Mouse (Mus musculus) CH12.LX (cell line): ENCODE measurements around the gene Fam124a. TPM values are rescaled to one million over a fixed set of nuclear protein-coding genes. Genes with fewer than 3 reads are reported as not detected.

Source experiments
- DNase-seq: peaks from one replicate; pipeline ENCODE4 v3.0.0-alpha.2; 2013; ENCODE audit errors: extremely low read depth
- H3K27ac ChIP-seq: 2 replicates; pipeline ENCODE4 v1.5.1; 2012; ENCODE audit warnings: low read depth, mild to moderate bottlenecking, control low read depth, moderate library complexity; ENCODE audit not compliant: insufficient read depth
- H3K27me3 ChIP-seq: replicated peaks from 2 replicates; pipeline ENCODE3; 2012; ENCODE audit warnings: inconsistent platforms
- H3K36me3 ChIP-seq, 2 experiments: replicated peaks in 1 of 2; 2 replicates each; pipeline versions ENCODE3 to v1.6.1; 2012; ENCODE audit warnings: inconsistent platforms in 1 of 2, low read length in 1 of 2, mild to moderate bottlenecking in 1 of 2, mixed read lengths in 1 of 2, moderate library complexity in 1 of 2; ENCODE audit not compliant: control insufficient read depth in 1 of 2, insufficient read depth in 1 of 2
- H3K4me1 ChIP-seq, 2 experiments: 2 replicates each; pipeline ENCODE4 v1.6.1; 2012; ENCODE audit warnings: inconsistent platforms in 1 of 2, moderate library complexity in 1 of 2; ENCODE audit not compliant: insufficient read depth in 2 of 2, control insufficient read depth in 1 of 2
- H3K4me2 ChIP-seq: 2 replicates; pipeline ENCODE4 v1.6.1; 2012; ENCODE audit warnings: low read depth, mild to moderate bottlenecking, control low read depth; ENCODE audit not compliant: poor library complexity, insufficient read depth, severe bottlenecking
- H3K4me3 ChIP-seq, 3 experiments: fragments of 150-350 bp in 1 of 3; sonication (generic) in 1 of 3; replicated peaks in 1 of 3; 2 replicates each; pipeline versions ENCODE3 to v1.5.1; 2011 to 2012; ENCODE audit warnings: low read depth in 2 of 3, low read length in 2 of 3, mild to moderate bottlenecking in 2 of 3, moderate library complexity in 2 of 3, control low read depth in 1 of 3, improper control_type of control experiment in 1 of 3, inconsistent platforms in 1 of 3, mixed read lengths in 1 of 3; ENCODE audit not compliant: poor library complexity in 1 of 3
- H3K79me2 ChIP-seq: replicated peaks from 2 replicates; pipeline ENCODE4 v1.6.1; 2012; ENCODE audit warnings: mild to moderate bottlenecking, moderate library complexity; ENCODE audit not compliant: control insufficient read depth, poor library complexity, insufficient read depth, severe bottlenecking; ENCODE audit errors: extremely low read depth
- H3K9ac ChIP-seq: 2 replicates; pipeline ENCODE4 v1.6.1; 2012; ENCODE audit warnings: low read depth, mild to moderate bottlenecking, control low read depth, moderate library complexity; ENCODE audit not compliant: insufficient read depth
- H3K9me3 ChIP-seq: replicated peaks from 2 replicates; pipeline ENCODE3; 2012; ENCODE audit warnings: low read length, inconsistent platforms, mixed read lengths
- BHLHE40 ChIP-seq: IDR thresholded peaks from 2 replicates; pipeline ENCODE4 v1.6.1; 2011; ENCODE audit warnings: mild to moderate bottlenecking, low read depth, low read length, improper control_type of control experiment
- CHD2 ChIP-seq: IDR thresholded peaks from 2 replicates; pipeline ENCODE4 v1.6.1; 2011; ENCODE audit warnings: low read length, improper control_type of control experiment
- E2F4 ChIP-seq: IDR thresholded peaks from 2 replicates; pipeline ENCODE4 v1.6.1; 2011; ENCODE audit warnings: low read depth, low read length, improper control_type of control experiment; ENCODE audit not compliant: insufficient replicate concordance
- ELF1 ChIP-seq: IDR thresholded peaks from 2 replicates; pipeline ENCODE4 v1.6.1; 2014; ENCODE audit warnings: low read depth, mild to moderate bottlenecking, inconsistent platforms, low read length, improper control_type of control experiment
- EP300 ChIP-seq: IDR thresholded peaks from 2 replicates; pipeline ENCODE4 v1.6.1; 2011; ENCODE audit warnings: low read length, improper control_type of control experiment
- HCFC1 ChIP-seq: IDR thresholded peaks from 2 replicates; pipeline ENCODE4 v1.6.1; 2012; ENCODE audit warnings: low read depth, mild to moderate bottlenecking, inconsistent platforms, low read length, improper control_type of control experiment
- IRF4 ChIP-seq: IDR thresholded peaks from 2 replicates; pipeline ENCODE4 v1.6.1; 2014; ENCODE audit warnings: low read depth, mild to moderate bottlenecking, inconsistent platforms, low read length, improper control_type of control experiment
- JUND ChIP-seq: conservative IDR thresholded peaks from 2 replicates; pipeline ENCODE4 v1.6.1; 2011; ENCODE audit warnings: low read depth, low read length, improper control_type of control experiment
- NELFE ChIP-seq: IDR thresholded peaks from 2 replicates; pipeline ENCODE4 v1.6.1; 2011; ENCODE audit warnings: low read depth, low read length, improper control_type of control experiment
- POLR2AphosphoS2 ChIP-seq: IDR thresholded peaks from 2 replicates; pipeline ENCODE4 v1.6.1; 2011; ENCODE audit warnings: low read depth, low read length, improper control_type of control experiment
- RAD21 ChIP-seq: IDR thresholded peaks from 2 replicates; pipeline ENCODE4 v1.6.1; 2011; ENCODE audit warnings: low read depth, mild to moderate bottlenecking, low read length, improper control_type of control experiment, moderate library complexity
- RCOR1 ChIP-seq: conservative IDR thresholded peaks from 2 replicates; pipeline ENCODE4 v1.6.1; 2012; ENCODE audit warnings: low read depth, mild to moderate bottlenecking, inconsistent platforms, low read length, improper control_type of control experiment
- SIN3A ChIP-seq: IDR thresholded peaks from 2 replicates; pipeline ENCODE4 v1.6.1; 2012; ENCODE audit warnings: low read length, improper control_type of control experiment, inconsistent platforms
- SMC3 ChIP-seq: IDR thresholded peaks from 2 replicates; pipeline ENCODE4 v1.6.1; 2011; ENCODE audit warnings: low read depth, low read length, improper control_type of control experiment
- TBP ChIP-seq: conservative IDR thresholded peaks from 2 replicates; pipeline ENCODE4 v1.6.1; 2011; ENCODE audit warnings: low read depth, low read length, improper control_type of control experiment
- TCF12 ChIP-seq: IDR thresholded peaks from 2 replicates; pipeline ENCODE4 v1.6.1; 2014; ENCODE audit warnings: low read depth, mild to moderate bottlenecking, inconsistent platforms, low read length, improper control_type of control experiment
- USF1 ChIP-seq: IDR thresholded peaks from 2 replicates; pipeline ENCODE4 v1.6.1; 2014; ENCODE audit warnings: low read depth, mild to moderate bottlenecking, inconsistent platforms, low read length, improper control_type of control experiment
- ZMIZ1 ChIP-seq: IDR thresholded peaks from 2 replicates; pipeline ENCODE4 v1.6.1; 2012; ENCODE audit warnings: low read depth, mild to moderate bottlenecking, inconsistent platforms, low read length, improper control_type of control experiment
- dilution Hi-C: fragments of 300-500 bp; cut with MboI; formaldehyde crosslinking; loops from 2 replicates; pipeline ENCODE4 v1.14.3; 2020; ENCODE audit warnings: low sequenced_read_pairs; ENCODE audit not compliant: extremely low pct_unique_long_range_greater_than_20kb, extremely low pct_ligation_motif_present
- in situ Hi-C: fragments of 300-500 bp; cut with MboI; formaldehyde crosslinking; loops from 3 replicates; pipeline ENCODE4 v1.14.3; 2019; ENCODE audit warnings: low sequenced_read_pairs, low pct_ligation_motif_present, low pct_unique_long_range_greater_than_20kb, mixed read lengths
- polyA plus RNA-seq: library from polyadenylated mRNA; unstranded; fragments of >175 nt; gene quantifications from 2 replicates; pipeline ENCODE4 v1.2.1, GENCODE M21; 2012; ENCODE audit warnings: low read depth; ENCODE audit not compliant: insufficient read length
- total RNA-seq, 2 experiments: library from RNA; depleted of rRNA; stranded (reverse); fragments of 300-350 nt in 1 of 2; fragments of >200 nt in 1 of 2; gene quantifications; 2 replicates each; pipeline ENCODE4 v1.2.3; 2012 to 2014

Gene Fam124a
- total and polyA plus RNA-seq, 3 experiments = 0.13 TPM; not detected in 2

DNA sequence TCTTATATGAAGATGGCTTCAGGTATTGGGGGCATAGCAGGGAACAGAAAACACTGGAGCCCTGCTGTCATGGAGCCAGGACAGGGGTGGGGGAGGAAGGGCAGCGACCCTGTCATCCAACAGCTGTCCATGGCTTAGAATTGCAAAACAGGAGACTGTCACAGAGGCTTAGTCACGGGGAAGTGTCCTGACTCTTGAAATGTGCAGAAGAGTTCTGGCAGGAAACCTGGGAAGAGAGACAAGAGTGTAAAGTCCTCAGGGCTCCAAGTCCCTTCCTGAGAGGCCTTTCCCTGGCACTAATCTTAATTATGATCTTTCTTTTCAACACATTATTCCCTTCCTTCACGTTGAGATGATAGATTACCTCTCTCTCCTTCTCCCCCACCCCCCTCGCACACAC, 5.4 kb upstream of the Fam124a start:
- H3K79me2 ChIP-seq = no peaks in the 10 kb centered on the region
- no peak for TF ChIP-seq EP300
- TF ChIP-seq, all 38 proteins: peak for 0
- dilution Hi-C loops = no loop called here
- no peak overlapping the region for H3K4me3 ChIP-seq
- H3K27ac ChIP-seq = no peak overlapping the region
- in situ Hi-C loops = no loop called here
- no peaks in the 10 kb centered on the region for H3K9me3 ChIP-seq
- H3K9ac ChIP-seq = no peak overlapping the region
- DNase-seq = no peak
- H3K27me3 ChIP-seq = no peaks in the 10 kb centered on the region
- H3K36me3 ChIP-seq = no peaks in the 10 kb centered on the region
- no peak overlapping the region for H3K4me2 ChIP-seq
- H3K4me1 ChIP-seq = no peaks in the 10 kb centered on the region

DNA sequence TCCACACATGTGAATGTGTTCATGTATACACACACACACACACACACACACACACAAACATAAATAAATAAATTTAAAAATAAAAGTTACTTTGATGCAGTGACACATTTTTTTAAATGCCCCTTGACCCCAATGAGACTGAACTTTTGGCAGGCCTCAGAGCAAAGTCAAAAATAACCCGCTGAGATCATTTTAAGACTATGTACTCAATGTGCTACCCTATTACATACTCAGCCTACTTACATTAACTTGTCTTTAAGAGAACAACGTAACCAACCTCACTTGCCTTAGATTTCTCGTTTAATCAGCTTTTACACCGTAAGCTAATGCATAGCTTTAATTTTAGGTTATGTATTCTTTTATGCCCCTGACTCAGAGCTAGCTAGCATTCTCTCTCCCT, 2.8 kb upstream of the Fam124a start:
- in situ Hi-C loops = no loop called here
- Histone ChIP-seq H3K27me3 (no peaks in the 10 kb centered on the region), H3K4me3 (no peak overlapping the region), H3K9me3 (no peaks in the 10 kb centered on the region), H3K4me2 (no peak overlapping the region), H3K79me2 (no peaks in the 10 kb centered on the region), H3K36me3 (no peaks in the 10 kb centered on the region), H3K9ac (no peak overlapping the region), H3K27ac (no peak overlapping the region)
- no peak for DNase-seq
- TF ChIP-seq USF1 (no peak), ZMIZ1 (no peak), CHD2 (no peak), POLR2AphosphoS2 (no peak), HCFC1 (no peak), TBP (no peak)
- TF ChIP-seq, all 38 proteins: peak for 0
- dilution Hi-C loops = no loop called here
- H3K4me1 ChIP-seq = no peaks in the 10 kb centered on the region

DNA sequence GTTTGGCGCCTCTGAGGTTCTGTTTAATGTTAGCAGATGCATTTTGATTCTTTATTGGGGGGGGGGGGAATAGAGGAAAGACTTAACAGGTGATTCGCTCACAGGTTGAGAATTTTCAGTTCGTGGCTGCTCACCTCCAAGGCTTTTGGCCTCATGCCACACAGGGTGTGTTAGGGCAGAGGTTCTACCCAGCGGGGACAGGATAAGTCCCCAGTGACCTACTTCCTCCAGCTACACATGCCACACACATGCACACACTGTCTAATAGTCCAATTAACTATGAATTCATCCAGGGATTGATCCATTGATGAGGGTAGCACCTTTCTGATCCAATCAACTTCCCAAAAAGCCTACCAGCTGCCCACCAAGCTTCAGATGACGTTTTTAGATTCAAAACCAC, 1.8 kb upstream of the Fam124a start:
- no peaks in the 10 kb centered on the region for H3K36me3 ChIP-seq
- dilution Hi-C loops = no loop called here
- no peak for TF ChIP-seq ELF1
- TF ChIP-seq USF1 = no peak
- TF ChIP-seq E2F4 = no peak
- no peak for TF ChIP-seq TCF12
- no peak for TF ChIP-seq BHLHE40
- no peak for TF ChIP-seq POLR2AphosphoS2
- no peak for TF ChIP-seq NELFE
- TF ChIP-seq SMC3 = no peak
- TF ChIP-seq RCOR1 = no peak
- TF ChIP-seq IRF4 = no peak
- no peak for TF ChIP-seq RAD21
- TF ChIP-seq SIN3A = no peak
- no peak for TF ChIP-seq JUND
- H3K9me3 ChIP-seq = no peaks in the 10 kb centered on the region
- H3K27ac ChIP-seq = no peak overlapping the region
- H3K4me3 ChIP-seq = no peak overlapping the region
- DNase-seq = no peak
- no peak overlapping the region for H3K9ac ChIP-seq
- in situ Hi-C loops = no loop called here
- no peaks in the 10 kb centered on the region for H3K27me3 ChIP-seq
- H3K4me2 ChIP-seq = no peak overlapping the region
- H3K79me2 ChIP-seq = no peaks in the 10 kb centered on the region
- H3K4me1 ChIP-seq = no peaks in the 10 kb centered on the region
